Mouse (Mus musculus): ENCODE measurements around the gene Gm4559.
"Not testable (repeated sequence)": the region's sequence is repeated elsewhere in the genome, so short reads cannot be mapped to it uniquely, and the experiment has no call there.

Gene Gm4559

GRCm38 (mm10) chr7:142274263-142274662 lies at the start of gene Gm4559:
Gene Gm4559 (minus strand): TSS chr7:142274363.
- not testable (repeated sequence) for DNase-seq (ENCODE audit: low read depth, low spot score)

- no peak for DNase-seq (ENCODE audit: low read depth, low spot score)
Measured at GRCm38 (mm10) chr7:142323396-142324117, 49.4 kb upstream of the Gm4559 start.

GRCm38 (mm10) chr7:142322641-142323040 lies 48.5 kb upstream of the Gm4559 start:
- no peak for DNase-seq (ENCODE audit: low read depth, low spot score)

- not testable (repeated sequence) for DNase-seq (ENCODE audit: low read depth, low spot score)
Measured at GRCm38 (mm10) chr7:142321637-142322306, 47.6 kb upstream of the Gm4559 start.

GRCm38 (mm10) chr7:142320906-142321305 lies 46.7 kb upstream of the Gm4559 start:
- DNase-seq (ENCODE audit: low read depth, low spot score), result no peak

GRCm38 (mm10) chr7:142319124-142319523 lies 45.0 kb upstream of the Gm4559 start:
- DNase-seq (ENCODE audit: low read depth, low spot score), result no peak

- DNase-seq (ENCODE audit: low read depth, low spot score), result no peak
Measured at GRCm38 (mm10) chr7:142317216-142317615, 43.1 kb upstream of the Gm4559 start.

- peak; percentile 54 for DNase-seq (ENCODE audit: low read depth, low spot score)
Measured at GRCm38 (mm10) chr7:142316558-142316957, 42.4 kb upstream of the Gm4559 start.

GRCm38 (mm10) chr7:142314600-142315285 lies 40.6 kb upstream of the Gm4559 start:
- DNase-seq (ENCODE audit: low read depth, low spot score), result no peak

- DNase-seq (ENCODE audit: low read depth, low spot score), result not testable (repeated sequence)
Measured at GRCm38 (mm10) chr7:142303929-142304328, 29.8 kb upstream of the Gm4559 start.

GRCm38 (mm10) chr7:142303249-142303648 lies 29.1 kb upstream of the Gm4559 start, which contains the start of gene Krtap5-4:
Gene Krtap5-4 (plus strand): TSS chr7:142303549.
- no peak for DNase-seq (ENCODE audit: low read depth, low spot score)

- not testable (repeated sequence) for DNase-seq (ENCODE audit: low read depth, low spot score)
Measured at GRCm38 (mm10) chr7:142297018-142297417, 22.9 kb upstream of the Gm4559 start, which contains the start of gene Krtap5-1. Gene Krtap5-1 (minus strand): TSS chr7:142297118.

- DNase-seq (ENCODE audit: low read depth, low spot score), result not testable (repeated sequence)
Measured at GRCm38 (mm10) chr7:142296108-142296507, 21.9 kb upstream of the Gm4559 start.

GRCm38 (mm10) chr7:142295418-142295817 lies 21.3 kb upstream of the Gm4559 start:
- peak; percentile 6 for DNase-seq (ENCODE audit: low read depth, low spot score)

GRCm38 (mm10) chr7:142293851-142294250 lies 19.7 kb upstream of the Gm4559 start:
- DNase-seq (ENCODE audit: low read depth, low spot score), result peak; percentile 54

GRCm38 (mm10) chr7:142285910-142286612 lies 11.9 kb upstream of the Gm4559 start:
- not testable (repeated sequence) for DNase-seq (ENCODE audit: low read depth, low spot score)

GRCm38 (mm10) chr7:142285130-142285835 lies 11.1 kb upstream of the Gm4559 start:
- DNase-seq (ENCODE audit: low read depth, low spot score), result peak; percentile 2

GRCm38 (mm10) chr7:142284615-142285080 lies 10.5 kb upstream of the Gm4559 start:
- DNase-seq (ENCODE audit: low read depth, low spot score), result peak; percentile 94

GRCm38 (mm10) chr7:142284023-142284591 lies 9.9 kb upstream of the Gm4559 start:
- DNase-seq (ENCODE audit: low read depth, low spot score), result peak; percentile 90

GRCm38 (mm10) chr7:142282847-142283246 lies 8.7 kb upstream of the Gm4559 start:
- DNase-seq (ENCODE audit: low read depth, low spot score), result not testable (repeated sequence)
